Mouse (Mus musculus): ENCODE results near the gene Lrpap1. TPM values are rescaled to one million over a fixed set of nuclear protein-coding genes. Genes with fewer than 3 reads are reported as not detected.

Lrpap1 gene
- total RNA-seq, 1 experiment from 2014 or later = 53.7 TPM

DNA sequence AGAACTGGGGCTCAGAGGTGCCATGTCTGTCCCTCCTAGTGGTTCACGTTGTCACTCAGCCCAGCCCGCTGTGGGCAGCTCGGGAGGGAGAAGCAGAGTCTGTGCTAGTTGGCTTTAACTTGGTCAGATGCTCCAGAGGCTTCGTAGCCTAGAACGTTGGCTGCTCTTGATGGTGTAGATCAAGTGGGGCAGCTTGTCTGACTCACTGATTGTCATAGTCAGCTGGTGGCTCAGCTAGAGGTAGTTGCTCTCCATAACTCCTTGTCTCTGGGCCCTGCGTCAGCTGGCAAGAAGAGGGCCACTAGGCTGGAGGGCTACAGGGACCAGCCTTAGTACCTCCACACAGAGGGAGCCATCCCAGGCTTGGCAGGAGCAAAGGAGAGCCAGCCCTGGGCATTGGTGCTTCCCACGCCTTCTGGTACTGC is 24.2 kb upstream of the Lrpap1 start:
- no peak for ATAC-seq (replicated peaks; ENCODE audit: low read depth, poor library complexity, severe bottlenecking)

DNA sequence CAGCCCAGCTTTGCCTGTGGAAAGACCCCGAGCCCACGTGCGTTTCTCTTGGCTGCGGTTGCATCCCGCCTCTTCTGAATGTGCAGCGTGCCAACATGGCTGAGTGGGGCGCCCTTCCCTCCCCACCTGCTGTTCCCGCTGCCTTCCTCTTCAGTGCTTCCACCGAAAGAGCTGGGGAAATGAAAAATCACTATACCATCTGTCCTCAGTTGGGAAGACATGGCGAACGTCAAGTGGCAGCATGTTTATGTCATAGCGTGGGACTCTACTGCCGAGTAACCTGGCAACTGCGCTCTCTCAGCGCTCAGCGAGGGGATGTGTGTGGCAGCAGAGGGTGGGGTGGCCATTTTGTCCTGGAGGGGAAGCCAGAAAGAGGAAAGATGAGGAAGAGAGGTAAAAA is 23.6 kb upstream of the Lrpap1 start:
- no peak for ATAC-seq (replicated peaks; ENCODE audit: low read depth, poor library complexity, severe bottlenecking)

DNA sequence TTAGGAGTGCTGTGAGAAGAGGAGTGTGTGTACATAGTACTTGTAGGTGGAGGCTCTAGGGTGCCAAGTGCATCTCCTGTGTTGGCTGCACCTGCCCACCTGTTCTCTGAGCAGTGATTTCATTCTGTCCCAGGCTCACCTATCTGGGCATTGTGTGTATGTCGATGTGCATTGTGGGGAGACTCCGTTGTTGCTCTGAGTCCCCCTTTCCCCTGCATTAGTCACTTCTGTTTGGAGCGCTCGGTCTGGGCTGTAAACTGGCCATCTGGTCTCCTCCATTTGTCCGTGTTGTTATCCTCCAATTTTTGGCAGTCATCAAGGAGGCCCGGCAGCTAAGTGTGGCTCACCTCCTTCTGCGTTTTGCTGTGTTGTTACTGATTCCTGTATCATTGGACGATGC is 14.5 kb upstream of the Lrpap1 start:
- no peak for ATAC-seq (replicated peaks; ENCODE audit: low read depth, poor library complexity, severe bottlenecking)

DNA sequence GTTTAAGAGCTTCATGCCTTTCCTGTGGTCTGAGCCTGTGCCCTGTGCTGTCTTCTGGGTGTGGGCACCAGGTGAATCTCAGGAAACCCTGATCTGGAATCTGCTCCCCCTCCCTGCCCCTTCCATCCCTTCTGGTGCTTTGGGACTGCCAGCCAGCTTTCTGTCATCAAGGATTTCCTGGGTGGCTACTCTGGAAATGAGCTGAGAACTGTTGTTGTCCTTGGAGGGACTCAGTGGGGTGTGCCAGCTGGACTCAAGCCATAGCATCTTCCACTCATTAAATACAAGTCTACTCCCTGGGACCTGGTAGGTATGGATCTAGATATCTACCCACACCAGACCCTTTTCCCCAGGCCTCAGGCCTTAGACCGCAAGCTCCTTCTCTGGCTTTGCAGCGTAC is 12.9 kb upstream of the Lrpap1 start:
- no peak for ATAC-seq (replicated peaks; ENCODE audit: low read depth, poor library complexity, severe bottlenecking)

DNA sequence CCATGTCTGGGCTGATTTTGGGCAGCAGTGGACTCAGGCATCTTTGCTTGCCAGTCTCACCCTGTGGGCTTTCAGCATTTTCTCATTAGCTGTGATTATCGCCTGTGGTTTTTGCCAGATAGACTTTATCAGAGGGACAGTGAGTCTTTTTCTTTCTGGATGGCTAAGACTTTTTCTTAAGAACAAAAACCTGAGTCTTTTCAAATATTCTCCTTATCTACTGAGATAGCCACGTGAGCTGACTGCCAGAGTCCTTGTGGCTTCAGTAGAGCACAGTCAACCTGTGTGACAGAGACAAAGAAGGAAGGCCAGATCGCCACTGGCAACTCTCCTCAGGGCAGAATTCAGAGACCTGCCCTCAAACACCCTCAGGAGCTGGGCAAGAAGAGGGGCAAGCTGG is 12.1 kb upstream of the Lrpap1 start:
- ATAC-seq (replicated peaks; ENCODE audit: low read depth, poor library complexity, severe bottlenecking) = no peak

DNA sequence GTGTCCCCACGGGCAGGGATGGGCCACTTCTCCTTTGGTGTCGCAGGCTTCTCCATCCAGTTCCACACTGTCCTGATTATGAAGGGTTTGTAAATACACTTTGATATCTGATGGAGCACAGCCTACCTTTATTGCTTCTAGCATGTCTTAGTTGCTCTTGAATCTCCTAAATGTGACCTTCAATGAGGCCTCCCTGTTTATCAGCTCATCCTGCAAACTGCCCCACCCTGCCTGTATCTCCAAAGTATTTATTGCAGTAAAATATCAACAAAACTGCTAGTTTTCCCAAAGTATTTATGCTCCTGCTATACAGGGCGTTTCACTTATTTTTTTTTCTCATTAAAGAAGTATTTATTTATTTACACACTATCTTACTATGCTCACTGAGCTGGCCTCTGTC is 10.4 kb upstream of the Lrpap1 start:
- ATAC-seq (replicated peaks; ENCODE audit: low read depth, poor library complexity, severe bottlenecking) = no peak

DNA sequence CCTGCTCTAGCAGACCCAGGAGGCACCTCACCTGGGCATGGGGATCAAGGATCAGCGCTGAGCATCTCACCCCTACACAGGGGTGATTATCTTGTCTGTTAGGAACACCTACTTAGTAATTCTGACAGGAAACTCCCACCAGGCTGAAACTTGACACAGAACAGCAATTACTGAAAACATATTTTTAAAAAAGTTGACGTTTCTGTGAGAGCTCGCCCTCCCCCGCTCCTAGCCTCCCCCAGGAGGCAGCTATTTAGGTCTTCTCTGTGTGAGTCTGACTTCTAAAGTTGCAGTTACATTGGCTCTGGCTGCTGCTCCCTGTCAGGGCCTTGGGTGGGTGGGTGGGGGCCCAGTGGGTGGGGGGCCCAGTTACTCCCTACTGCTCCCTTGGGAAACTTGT is 6.9 kb upstream of the Lrpap1 start:
- no peak for ATAC-seq (replicated peaks; ENCODE audit: low read depth, poor library complexity, severe bottlenecking)

DNA sequence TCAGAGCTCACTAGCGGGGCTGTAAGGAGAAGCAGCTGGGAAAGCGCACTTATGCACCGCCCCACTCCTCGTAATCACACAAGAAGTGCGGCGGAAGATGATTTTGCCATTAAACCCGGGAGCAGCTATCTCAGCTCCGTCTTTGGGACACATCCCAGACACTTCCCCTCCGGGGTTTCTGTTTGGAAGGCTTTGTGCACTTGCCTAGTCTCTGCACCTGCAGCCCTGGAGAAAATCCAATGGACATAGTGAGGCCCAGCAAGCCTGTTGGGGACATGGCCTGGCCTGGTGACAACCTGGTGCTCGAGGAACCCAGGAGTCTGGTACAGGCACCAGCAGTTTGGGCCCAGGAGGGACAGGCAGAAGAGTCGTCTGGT is 344 bp upstream of the Lrpap1 start:
- peak; percentile 30; the same call in 1 of the 2 replicates for ATAC-seq (replicated peaks; ENCODE audit: low read depth, poor library complexity, severe bottlenecking)

DNA sequence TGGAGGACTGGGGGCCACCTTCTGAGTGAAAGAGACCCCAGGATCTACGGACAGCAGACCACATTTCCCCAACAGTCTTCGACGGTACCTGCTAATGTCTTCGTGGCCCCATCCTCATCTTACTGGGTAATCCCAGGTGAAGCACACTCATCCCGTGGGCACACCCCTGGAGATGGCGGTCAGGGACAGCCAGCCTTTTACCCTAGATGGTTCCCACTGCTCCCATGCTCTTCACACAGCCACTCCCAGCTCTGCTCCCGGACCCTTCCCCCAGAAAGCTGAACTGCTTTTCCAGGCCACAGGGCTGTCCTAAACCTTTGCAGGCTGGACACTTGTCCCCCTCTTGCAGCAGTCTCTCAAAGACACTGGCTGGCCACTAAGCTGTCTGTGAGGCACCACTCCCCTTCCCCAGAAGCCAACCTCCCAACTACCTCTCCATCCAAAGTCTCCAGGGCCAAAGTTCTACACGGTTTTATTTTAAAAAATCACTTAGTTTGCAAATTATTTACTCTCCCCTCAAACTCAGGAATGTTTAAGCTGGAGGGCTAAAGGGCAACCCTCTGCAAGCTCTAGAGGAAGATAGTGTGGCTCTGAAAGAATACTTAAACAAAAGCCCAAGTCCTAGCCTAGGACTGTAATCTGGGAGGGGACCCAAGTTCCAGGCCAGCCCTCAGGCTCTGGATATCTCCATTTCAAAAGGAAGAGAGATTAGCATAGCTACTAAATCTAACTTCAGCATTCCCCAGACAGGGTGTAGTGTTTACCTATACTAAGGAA is 1.2 kb downstream of the Lrpap1 start:
- no peak for ATAC-seq (replicated peaks; ENCODE audit: low read depth, poor library complexity, severe bottlenecking)

DNA sequence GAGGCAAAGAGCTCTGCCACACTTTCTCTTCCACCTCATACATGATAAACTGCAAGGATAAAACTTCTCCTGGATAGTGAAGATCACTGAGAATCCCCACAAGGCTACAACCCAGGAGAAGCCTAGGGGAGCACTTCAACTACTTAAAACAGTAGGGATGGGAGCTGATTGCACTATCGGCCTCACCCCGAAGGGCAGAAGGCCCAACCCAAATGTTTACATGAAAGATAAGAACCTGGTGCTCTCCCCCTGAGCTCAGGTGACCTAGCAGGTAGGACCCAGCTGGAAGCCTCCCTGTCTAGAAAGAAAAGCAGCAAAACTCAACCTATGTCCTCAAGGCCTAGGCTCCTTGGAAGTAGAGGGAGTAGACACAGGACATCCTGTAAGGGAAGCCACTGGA is 2.0 kb downstream of the Lrpap1 start:
- ATAC-seq (replicated peaks; ENCODE audit: low read depth, poor library complexity, severe bottlenecking) = no peak

DNA sequence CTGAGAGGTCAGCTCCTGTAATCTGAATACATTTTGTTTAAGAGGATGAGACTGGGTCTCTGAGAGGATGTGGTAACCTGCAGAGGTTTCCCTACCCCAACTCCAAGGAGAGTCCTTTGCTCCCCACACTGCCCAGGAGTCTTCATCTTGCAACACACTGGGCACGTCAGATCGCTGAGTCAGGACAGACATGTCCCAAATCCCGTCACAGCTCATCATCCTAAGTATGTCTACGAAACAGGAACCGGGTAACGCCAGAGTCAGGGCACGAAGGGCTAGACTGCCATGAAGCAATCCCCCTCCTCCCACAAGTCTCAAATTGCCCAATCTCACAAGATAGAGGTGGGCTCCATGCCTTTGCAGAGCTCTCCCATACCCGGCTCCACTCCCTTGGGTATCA is 2.5 kb downstream of the Lrpap1 start:
- ATAC-seq (replicated peaks; ENCODE audit: low read depth, poor library complexity, severe bottlenecking) = peak; percentile 39

DNA sequence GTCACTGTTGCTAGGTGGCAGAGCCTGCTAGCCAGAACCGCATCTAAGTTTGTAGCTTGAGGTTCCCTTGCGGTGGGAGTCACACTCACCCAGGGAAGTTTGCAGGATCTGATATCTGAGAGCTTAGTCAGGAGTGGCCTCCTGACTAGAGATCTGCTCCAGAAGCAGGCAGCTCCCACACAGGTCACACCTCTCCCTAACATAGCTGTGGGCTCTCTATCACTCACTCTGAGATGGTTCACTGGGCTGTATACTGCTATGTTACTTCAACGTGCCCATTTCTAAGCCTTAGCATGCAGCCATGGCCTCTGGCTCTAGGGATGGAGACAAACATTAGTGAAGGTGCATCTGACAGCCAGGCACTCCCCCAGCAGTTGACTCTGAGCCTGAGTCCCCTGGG is 13.9 kb downstream of the Lrpap1 start:
- no peak for ATAC-seq (replicated peaks; ENCODE audit: low read depth, poor library complexity, severe bottlenecking)

DNA sequence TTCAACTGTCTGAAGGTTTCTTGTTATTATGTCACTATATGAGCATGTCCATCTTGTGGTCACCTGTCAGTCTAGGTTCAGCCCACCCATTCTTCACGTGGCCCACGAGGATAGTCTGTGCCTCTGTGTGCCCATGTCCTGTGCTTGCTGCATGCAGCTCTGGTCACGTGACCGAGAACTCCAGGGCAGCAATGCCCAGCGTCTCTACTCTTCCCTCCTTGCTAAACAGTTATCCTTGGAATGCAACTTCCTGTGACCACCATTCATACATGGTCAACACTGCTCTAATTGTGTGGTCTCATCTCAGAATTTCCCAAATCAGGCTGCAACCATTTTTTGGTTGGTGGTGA is 16.0 kb downstream of the Lrpap1 start:
- no peak for ATAC-seq (replicated peaks; ENCODE audit: low read depth, poor library complexity, severe bottlenecking)

DNA sequence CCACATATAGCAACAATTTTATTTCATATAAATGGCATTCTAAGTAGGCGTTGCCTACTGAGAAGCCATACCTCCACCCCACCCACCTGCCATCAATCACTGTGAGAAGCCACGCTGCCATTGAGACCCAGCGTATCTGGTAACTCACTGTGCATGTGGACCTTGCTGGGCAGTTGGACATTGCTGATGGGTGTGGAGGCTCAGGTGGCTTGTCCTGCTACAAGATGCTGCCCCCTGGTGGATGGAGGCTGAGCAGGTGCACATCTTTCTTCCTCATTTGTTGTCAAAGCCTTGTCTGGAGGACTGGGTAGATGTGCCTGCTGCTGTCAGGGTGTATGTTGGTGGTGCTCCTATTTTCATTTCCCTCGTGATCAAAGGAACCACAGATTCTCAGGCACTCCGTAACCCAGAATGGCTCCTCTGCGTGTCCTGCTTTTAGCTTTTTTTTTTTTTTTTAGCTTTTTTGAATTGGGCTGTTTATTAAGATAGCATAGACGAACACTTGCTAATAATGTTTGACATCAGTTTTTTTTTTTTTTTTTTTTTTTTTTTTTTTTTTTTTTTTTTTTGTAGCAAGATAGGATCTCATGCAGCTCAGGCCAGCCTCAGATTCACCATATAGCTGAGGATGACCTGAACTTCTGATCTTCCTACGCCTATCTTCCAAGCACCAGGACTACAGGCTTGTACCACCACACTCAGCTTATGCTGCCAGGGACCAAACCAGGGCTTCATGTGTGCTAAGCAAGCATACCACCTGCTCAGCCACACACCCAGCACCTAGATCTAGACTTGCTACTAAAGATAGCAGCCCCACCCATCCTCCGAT is 16.6 kb downstream of the Lrpap1 start:
- ATAC-seq (replicated peaks; ENCODE audit: low read depth, poor library complexity, severe bottlenecking) = peak; percentile 77

DNA sequence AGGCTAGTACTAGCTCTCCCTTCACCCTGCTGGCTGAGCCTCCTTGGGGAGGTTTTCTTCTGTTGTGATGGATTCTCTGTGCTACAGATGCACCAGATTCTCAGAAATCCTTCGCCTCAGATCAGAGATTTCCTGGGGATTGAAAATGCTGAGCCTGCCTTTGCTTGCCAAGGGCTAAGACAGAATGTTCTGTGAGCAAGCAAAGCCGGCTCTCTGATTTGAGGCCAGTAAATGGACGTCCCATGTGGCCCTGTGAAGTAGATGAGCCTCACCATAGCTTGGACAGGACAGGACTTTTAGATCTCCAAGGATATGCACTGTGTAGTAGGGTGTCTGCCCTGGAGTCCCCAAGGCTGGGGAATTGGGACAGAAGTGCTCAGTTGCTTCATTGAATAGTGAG is 20.7 kb downstream of the Lrpap1 start:
- ATAC-seq (replicated peaks; ENCODE audit: low read depth, poor library complexity, severe bottlenecking) = no peak

DNA sequence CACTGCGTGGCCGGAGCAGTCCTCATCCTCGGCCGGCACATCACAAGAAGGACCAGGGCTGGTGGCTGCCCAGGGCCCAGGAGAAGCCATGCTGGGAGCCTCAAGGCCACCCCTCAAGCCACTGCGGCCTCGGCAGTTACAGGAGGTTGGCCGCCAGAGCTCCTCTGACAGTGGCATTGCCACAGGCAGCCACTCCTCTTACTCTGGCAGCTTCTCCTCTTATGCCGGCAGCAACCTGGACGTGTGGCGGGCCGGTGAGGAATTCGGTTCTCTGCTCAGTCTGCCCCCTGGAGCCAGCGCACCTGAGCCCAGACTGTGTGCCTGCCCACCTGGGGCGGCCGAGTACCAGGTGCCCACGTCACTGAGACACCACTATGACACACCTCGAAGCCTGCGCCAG is 26.5 kb downstream of the Lrpap1 start:
- ATAC-seq (replicated peaks; ENCODE audit: low read depth, poor library complexity, severe bottlenecking) = no peak

DNA sequence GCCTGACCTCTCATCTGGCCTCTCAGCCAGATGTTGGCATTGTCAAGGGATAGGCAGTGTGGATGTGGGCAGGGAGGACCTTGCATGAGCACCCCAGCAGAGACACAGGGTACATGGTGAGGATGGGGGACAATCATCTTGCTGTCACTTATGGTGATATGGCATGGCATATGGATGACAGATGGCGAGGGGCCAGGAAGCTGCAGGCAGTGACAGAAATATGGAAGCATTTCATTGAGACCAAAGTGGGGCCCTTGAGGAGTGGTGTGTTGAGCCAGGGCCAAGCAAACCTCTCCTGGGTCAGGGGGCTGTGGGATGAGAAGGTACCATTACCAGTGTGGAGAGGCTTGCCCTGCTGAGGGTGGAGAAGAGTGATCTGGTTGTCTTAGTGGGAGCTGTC is 29.2 kb downstream of the Lrpap1 start:
- ATAC-seq (replicated peaks; ENCODE audit: low read depth, poor library complexity, severe bottlenecking) = no peak

DNA sequence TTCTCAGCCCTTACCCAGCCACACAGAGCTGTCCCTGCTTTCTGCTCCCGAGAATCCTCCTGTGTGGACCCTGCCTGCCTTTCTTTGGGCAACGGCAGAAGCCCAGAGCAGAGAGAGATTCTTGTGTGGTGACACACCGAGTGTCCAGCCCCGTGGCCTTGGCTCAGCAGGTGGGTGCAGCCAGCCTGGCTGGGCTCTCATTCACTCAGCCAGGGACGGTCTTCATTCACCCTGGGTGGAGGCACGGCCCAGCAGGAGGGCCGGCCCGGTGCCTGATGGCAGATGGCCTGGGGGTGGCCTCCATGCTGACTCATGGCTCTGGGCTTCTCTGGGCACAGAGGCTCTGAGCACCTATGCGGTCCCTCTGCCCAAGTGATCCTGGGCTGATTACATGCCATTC is 31.6 kb downstream of the Lrpap1 start:
- ATAC-seq (replicated peaks; ENCODE audit: low read depth, poor library complexity, severe bottlenecking) = no peak

DNA sequence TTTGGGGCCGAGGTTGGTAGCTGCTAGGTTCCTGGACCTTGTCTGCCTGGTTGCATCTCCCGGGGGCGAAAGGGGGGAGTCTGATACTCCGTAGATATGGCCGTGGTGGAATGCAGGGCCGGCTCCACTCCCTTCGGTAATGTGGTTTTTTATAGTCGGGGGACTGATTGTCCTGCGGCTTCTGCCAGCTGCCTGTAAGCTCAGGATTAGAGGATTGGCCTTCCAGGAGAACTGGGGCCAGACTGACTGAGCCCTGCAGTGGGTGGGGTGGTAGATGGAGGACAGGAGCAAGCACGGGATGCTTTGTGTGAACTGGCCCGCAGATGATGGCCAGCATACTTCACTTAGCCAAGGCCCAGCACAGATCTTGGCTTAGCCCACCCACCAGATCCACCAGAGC is 32.3 kb downstream of the Lrpap1 start:
- ATAC-seq (replicated peaks; ENCODE audit: low read depth, poor library complexity, severe bottlenecking) = no peak

DNA sequence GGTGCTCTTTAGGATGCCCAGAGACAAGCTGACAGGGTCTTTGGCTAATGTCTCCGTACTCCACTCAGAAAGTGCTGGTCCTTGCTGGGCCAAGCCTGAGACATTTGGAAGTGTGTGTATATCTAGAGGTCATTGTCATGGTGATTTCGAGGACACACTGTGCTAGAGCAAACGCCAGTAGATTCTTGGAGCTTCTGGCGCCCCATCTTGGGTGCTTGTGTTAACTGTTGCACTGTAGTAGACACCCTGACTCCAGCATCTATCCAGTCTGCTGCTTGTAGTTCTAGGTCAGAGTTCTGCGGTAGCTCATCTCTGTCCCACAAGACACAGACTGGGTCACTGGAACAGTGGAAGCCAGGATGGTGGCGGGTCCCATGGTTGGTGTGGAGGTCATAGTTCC is 33.7 kb downstream of the Lrpap1 start:
- no peak for ATAC-seq (replicated peaks; ENCODE audit: low read depth, poor library complexity, severe bottlenecking)

DNA sequence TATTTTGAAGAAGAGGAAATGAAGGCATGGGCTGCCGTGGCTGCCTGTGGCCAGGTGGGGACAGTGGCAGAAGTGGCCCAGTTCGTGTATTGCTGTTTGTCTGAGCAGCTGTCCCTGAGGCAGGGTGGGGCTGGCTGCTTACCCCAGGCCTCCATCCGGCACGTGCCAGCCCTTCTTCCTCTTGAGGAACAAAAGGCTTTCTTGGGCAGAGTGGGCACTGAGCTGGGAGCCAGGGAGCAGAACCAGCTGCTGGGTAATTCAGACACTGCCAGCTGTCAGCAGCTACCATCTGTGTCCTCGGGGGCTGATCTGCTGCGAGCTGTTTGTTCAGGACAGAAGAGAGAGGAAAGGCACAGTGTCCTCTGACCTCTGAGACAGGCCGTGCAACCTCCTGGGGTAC is 34.6 kb downstream of the Lrpap1 start:
- no peak for ATAC-seq (replicated peaks; ENCODE audit: low read depth, poor library complexity, severe bottlenecking)

DNA sequence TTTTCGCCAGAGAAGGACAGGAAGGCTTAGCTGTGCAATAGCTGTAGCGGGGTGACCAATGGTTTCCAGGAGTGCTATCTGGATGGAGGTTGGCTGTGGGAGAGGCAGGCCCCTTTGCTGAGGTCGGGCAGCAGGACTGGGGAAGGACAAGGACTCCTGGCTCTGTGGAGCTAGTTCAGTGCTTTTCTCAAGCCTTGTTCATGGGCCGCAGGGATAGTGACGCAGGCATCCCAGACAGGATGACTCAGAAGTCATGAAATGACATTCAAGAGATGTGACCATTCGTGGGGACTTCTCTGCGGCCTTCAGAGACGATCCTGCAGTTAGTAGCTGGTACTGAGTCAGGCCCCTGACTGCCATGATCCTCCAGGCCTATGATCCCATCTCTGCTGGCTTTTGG is 35.3 kb downstream of the Lrpap1 start:
- ATAC-seq (replicated peaks; ENCODE audit: low read depth, poor library complexity, severe bottlenecking) = no peak

All from common myeloid progenitor, adult 5-6 weeks (primary cell).